Mouse (Mus musculus) bone marrow macrophage, adult 2 months (primary cell): ENCODE data around the gene Cfap126. TPM values are rescaled to one million over a fixed set of nuclear protein-coding genes. Genes with fewer than 3 reads are reported as not detected.
"Not testable (repeated sequence)": the region's sequence is repeated elsewhere in the genome, so short reads cannot be mapped to it uniquely, and the experiment has no call there.

Source experiments
- H3K27ac ChIP-seq: 2 replicates; pipeline ENCODE4 v1.5.1; 2012; ENCODE audit warnings: low read depth, low read length; ENCODE audit not compliant: insufficient read depth
- H3K4me1 ChIP-seq: 2 replicates; pipeline ENCODE4 v1.6.1; 2012; ENCODE audit warnings: low read length; ENCODE audit not compliant: control insufficient read depth, insufficient read depth
- H3K4me3 ChIP-seq: 2 replicates; pipeline ENCODE4 v1.5.1; 2012; ENCODE audit warnings: mild to moderate bottlenecking, low read length, moderate library complexity; ENCODE audit not compliant: insufficient read depth
- CTCF ChIP-seq: IDR thresholded peaks from 2 replicates; pipeline ENCODE4 v1.5.1; 2012; ENCODE audit warnings: low read depth, mild to moderate bottlenecking, low read length, moderate library complexity
- POLR2A ChIP-seq: IDR thresholded peaks from 2 replicates; pipeline ENCODE4 v1.6.1; 2012; ENCODE audit warnings: mild to moderate bottlenecking, low read depth, low read length, borderline replicate concordance
- polyA plus RNA-seq: library from polyadenylated mRNA; stranded (reverse); fragments of >200 nt; gene quantifications from 2 replicates; pipeline ENCODE4 v1.2.4, GENCODE M21; 2012; ENCODE audit not compliant: missing spikeins, insufficient read depth, insufficient read length

The Cfap126 gene
- 4.5 and 5.7 TPM in 2 replicates for polyA plus RNA-seq

DNA sequence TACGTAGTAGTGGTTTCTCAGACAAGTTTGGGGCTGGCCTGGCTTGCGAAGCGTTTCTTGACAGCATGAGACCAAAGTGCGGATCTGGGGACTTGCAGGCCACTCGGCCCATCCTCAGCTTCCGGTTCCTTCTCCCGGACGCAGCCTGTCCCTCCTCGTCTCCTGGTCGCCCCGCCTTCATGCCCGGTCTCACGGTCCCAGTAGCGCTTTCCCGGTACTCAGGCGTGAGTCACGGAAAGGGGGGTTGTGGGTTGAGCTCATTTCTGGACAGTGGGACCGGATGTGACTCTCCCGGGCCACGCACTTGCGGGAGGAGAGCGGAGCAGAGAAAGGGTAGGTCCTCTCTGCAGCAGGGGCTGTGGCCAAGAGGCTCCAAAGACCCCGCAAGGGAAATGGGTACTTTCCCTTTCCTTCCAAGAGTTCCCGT is at the start of gene Cfap126:
Gene Cfap126 (plus strand): TSS at position 46 of the 427 bp plus-strand sequence.
- Histone ChIP-seq H3K4me1 (peaks cover 15% of the 10 kb centered on the region), H3K4me3 (peak within 1 kb of the TSS; percentile 51), H3K27ac (peak within 1 kb of the TSS; percentile 76)
- TF ChIP-seq POLR2A (no peak), CTCF (no peak)

DNA sequence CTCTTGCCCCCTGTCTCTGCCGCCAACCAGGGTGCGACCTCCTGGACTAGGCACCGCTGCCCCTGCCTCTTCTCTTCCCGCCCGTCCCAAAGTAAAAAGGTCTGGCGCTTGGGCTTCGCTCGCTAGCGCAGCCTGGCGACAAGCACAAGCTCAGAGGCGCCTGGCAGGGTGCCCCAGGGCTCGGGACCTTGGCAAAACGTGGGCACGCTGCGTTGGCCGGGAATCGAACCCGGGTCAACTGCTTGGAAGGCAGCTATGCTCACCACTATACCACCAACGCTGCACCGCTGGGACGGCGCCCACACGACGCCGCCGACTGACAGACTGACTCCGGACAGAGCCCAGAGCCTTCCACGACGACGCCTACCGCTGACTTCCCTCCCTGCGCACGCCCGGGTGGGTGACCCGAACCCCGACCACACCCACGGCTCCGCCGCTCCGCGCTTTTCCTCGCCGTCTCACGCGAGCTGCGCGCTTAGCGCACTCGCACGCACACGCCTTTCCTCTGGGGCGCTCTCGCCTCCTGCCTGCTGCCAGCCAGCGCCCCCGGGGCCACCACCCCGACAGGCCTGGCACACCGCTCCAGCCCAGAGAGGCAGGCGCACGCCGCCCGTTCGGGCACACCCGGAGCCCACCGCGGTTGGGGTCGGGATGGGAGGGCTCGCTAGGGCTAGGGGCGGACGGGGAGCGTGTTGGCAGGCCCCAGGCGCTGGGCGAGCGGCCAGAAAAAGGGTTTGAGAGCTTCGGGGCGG is 49.1 kb upstream of the Cfap126 start, which contains the start of gene Fcgr3:
Gene Fcgr3 (minus strand): TSS at position 445 of the 752 bp plus-strand sequence.
- H3K27ac ChIP-seq, result peak within 1 kb of the TSS; percentile 4
- peak; percentile 51 for TF ChIP-seq CTCF
- peak within 1 kb of the TSS; percentile 41 for H3K4me3 ChIP-seq
- H3K4me1 ChIP-seq, result peaks cover 19% of the 10 kb centered on the region

DNA sequence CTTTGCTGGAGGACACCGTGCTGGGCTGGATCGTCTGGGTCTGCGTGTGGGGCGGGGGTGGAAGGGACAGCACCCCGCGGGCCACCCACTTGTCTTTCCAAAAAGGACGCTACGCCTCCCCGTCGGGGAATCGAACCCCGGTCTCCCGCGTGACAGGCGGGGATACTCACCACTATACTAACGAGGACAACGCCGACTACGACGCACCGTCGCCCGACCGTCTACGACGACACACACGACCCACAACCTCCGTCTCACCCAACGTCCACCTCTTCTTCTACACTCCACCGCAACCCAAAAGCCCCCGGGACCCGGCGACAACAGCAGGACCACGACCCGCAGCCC is 48.5 kb upstream of the Cfap126 start:
- H3K4me3 ChIP-seq, result peak overlapping the region; percentile 37
- not testable (repeated sequence) for H3K27ac ChIP-seq
- peaks cover 15% of the 10 kb centered on the region for H3K4me1 ChIP-seq

DNA sequence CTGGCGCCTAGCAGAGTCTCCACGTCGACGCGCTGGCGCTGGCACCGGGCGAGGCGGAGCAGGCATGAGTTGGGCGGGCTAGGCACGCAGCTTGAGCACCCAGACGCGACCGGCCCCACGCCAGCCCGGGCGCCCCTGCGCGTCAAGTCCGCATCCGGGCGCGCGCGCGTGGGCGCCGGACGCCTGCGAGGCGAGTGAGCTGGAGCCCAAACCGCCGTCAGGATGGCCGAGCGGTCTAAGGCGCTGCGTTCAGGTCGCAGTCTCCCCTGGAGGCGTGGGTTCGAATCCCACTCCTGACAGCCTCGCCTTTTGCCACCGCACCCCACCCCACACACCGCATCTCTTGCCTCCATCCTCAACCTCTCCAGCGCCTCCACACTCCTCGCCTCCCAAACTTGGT is 48.0 kb upstream of the Cfap126 start:
- H3K27ac ChIP-seq, H3K4me1 ChIP-seq: not testable (repeated sequence)
- H3K4me3 ChIP-seq, result 0 out of 2 replicates have a peak overlapping the region, but pooled peaks have one; percentile 16

DNA sequence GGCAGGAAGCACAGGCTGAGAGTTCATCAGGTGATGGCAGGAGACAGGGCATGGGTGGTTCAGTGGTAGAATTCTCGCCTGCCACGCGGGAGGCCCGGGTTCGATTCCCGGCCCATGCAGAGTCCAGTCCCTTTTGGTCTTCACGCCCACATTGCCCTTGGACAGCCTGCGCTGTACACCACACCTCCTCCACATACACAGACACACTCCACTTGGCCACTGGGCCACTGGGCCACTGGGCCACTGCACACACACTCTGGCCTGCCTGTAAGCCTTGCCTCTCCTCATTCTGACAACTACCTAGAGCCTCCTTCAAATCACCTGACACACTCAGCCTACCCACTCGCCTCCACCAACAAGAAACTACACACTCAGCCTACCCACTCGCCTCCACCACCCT is 47.1 kb upstream of the Cfap126 start:
- H3K4me1 ChIP-seq, H3K27ac ChIP-seq, H3K4me3 ChIP-seq: not testable (repeated sequence)

DNA sequence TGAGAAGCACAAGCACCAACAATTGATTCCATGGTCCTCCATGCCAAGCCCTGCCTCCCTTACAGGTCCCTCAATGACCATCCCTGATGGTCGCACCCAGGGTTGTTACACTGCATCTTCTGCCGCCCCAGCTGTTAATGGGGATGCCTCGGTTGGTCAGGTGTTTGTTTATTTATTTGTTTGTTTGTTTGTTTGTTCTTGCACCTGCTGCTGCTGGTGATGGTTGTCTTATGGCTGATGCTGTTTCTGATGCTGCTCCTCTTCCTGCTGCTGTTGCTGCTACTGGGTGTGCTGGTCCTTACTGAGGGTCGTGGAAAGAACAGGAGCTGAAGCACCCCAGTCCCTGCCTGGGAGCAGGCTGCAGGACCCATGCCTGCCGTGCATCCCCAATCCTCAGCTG is 45.8 kb upstream of the Cfap126 start:
- not testable (repeated sequence) for H3K27ac ChIP-seq, H3K4me3 ChIP-seq, H3K4me1 ChIP-seq

DNA sequence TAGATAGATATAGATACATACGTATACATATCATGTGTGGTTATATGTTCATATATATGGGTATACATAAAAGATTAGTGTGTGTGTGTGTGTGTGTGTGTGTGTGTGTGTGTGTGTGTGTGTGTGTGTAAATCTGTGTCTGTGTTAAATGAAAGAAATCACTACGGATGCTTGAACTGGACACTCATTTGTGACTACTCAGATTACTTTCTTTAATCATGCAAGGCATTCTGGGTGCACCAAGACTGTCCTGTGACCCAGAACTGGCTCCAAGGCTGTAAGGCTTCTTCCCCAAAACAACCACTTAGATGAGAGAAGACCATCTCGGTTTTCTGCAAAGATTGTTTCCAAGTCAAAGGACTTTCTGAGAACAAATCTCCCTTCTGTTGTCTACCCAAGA is 44.2 kb upstream of the Cfap126 start:
- H3K4me1 ChIP-seq, result not testable (repeated sequence)

DNA sequence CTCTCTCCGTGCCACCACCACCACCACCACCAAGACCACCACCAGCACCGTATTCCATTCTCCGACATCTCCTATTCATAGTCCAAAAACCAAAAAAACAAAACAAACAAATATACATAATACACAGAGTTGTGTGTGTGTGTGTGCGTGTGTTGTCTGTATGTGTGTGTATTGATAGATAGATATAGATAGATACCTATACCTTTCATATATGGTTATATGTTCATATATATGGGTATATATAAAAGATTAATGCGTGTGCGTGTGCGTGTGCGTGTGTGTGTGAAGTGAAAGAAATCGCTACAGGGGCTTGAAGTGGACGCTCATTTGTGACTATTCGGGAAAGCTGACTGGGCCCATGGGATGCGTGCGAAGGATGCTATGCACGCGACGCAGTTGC is 42.8 kb upstream of the Cfap126 start:
- peak overlapping the region; percentile 5; the same call in 1 of the 2 replicates for H3K4me3 ChIP-seq

More for the DNA sequence above, 44.2 kb upstream of the Cfap126 start:
- H3K4me3 ChIP-seq, H3K27ac ChIP-seq: not testable (repeated sequence)

DNA sequence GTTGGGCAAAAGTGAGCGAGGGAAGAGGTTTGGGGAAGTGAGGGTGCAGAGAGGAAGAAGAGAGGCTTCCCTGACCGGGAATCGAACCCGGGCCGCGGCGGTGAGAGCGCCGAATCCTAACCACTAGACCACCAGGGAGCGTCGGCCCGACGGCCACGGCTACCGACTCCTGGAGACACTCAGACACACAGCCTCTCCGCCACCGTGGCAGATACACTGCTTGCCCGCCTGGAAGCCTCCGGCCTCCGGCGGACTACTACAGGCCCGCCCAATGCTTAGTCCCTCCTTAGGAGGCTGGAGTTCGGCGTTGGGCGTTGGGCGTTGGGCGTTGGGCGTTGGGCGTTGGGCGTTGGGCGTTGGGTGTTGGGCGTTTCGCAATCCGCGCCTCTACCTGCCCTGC is 42.0 kb upstream of the Cfap126 start:
- H3K4me1 ChIP-seq, H3K4me3 ChIP-seq, H3K27ac ChIP-seq: not testable (repeated sequence)

More for the DNA sequence above, 42.8 kb upstream of the Cfap126 start:
- H3K4me1 ChIP-seq, H3K27ac ChIP-seq: not testable (repeated sequence)

DNA sequence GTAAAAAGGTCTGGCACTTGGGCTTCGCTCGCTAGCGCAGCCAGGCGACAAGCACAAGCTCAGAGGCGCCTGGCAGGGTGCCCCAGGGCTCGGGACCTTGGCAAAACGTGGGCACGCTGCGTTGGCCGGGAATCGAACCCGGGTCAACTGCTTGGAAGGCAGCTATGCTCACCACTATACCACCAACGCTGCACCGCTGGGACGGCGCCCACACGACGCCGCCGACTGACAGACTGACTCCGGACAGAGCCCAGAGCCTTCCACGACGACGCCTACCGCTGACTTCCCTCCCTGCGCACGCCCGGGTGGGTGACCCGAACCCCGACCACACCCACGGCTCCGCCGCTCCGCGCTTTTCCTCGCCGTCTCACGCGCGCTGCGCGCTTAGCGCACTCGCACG is 41.5 kb upstream of the Cfap126 start:
- not testable (repeated sequence) for H3K4me1 ChIP-seq

DNA sequence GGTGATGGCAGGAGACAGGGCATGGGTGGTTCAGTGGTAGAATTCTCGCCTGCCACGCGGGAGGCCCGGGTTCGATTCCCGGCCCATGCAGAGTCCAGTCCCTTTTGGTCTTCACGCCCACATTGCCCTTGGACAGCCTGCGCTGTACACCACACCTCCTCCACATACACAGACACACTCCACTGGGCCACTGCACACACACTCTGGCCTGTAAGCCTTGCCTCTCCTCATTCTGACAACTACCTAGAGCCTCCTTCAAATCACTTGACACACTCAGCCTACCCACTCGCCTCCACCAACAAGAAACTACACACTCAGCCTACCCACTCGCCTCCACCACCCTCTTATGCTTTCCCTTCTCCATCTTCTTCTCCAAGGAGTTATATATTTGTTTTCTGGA is 39.4 kb upstream of the Cfap126 start:
- H3K27ac ChIP-seq, H3K4me3 ChIP-seq, H3K4me1 ChIP-seq: not testable (repeated sequence)

More for the DNA sequence above, 41.5 kb upstream of the Cfap126 start:
- H3K4me3 ChIP-seq, H3K27ac ChIP-seq: not testable (repeated sequence)

DNA sequence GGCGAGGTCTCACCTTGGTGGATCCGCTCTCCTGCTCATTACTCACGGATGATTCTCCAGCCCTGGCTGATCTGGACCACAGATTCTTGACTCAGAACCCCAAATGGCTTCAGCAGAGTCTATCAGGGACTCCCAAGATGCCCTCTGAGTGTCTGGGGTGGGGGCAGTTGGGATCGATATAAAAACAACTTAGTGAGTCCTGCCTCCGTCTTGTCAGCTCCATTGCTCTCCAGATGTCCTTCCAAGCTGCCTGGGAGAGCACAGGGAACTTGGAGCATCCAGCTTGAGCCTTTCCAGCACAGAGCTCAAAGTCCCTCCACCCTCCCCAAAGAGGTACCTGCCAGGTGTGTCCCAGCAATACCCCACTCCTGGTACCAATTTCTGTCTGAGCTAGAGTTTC is 37.5 kb upstream of the Cfap126 start:
- H3K27ac ChIP-seq, H3K4me3 ChIP-seq, H3K4me1 ChIP-seq: not testable (repeated sequence)

DNA sequence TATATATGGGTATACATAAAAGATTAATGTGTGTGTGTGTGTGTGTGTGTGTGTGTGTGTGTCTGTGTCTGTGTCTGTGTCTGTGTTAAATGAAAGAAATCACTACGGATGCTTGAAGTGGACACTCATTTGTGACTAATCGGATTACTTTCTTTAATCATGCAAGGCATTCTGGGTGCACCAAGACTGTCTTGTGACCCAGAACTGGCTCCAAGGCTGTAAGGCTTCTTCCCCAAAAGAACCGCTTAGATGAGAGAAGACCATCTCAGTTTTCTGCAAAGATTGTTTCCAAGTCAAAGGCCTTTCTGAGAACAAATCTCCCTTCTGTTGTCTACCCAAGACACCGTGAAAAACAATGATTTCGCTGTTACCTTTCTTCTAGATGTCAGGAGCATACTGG is 36.5 kb upstream of the Cfap126 start:
- not testable (repeated sequence) for H3K4me1 ChIP-seq, H3K4me3 ChIP-seq, H3K27ac ChIP-seq

DNA sequence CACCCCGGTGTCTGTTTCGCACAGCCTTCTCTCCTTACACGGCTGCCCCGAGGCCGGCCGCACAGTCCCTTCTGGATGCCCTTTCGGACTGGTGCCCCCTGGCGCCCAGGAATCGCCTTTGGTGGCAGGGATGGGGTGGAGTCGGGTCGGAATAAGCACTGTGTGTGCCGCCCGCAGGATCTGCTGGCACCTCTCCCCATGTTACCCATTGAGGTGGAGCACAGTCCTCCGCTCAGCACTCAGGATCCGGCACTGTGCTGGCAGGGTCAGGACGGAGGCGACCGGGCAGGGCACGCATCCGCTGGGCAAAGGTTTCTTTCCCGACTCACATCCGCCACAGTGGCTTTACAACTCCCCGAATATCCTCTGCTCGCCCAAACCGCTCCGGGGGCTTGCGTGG is 35.8 kb upstream of the Cfap126 start:
- peak overlapping the region; percentile 17; the same call in 1 of the 2 replicates for H3K4me3 ChIP-seq
- H3K4me1 ChIP-seq, H3K27ac ChIP-seq: not testable (repeated sequence)

DNA sequence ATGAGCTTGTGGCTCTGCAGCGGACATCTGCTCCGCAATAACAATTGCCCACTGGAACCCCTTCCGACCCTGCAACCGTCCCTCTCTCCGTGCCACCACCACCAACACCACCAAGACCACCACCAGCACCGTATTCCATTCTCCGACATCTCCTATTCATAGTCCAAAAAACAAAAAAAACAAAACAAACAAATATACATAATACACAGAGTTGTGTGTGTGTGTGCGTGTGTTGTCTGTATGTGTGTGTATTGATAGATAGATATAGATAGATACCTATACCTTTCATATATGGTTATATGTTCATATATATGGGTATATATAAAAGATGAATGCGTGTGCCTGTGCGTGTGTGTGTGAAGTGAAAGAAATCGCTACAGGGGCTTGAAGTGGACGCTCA is 35.3 kb upstream of the Cfap126 start:
- H3K4me1 ChIP-seq, result not testable (repeated sequence)

DNA sequence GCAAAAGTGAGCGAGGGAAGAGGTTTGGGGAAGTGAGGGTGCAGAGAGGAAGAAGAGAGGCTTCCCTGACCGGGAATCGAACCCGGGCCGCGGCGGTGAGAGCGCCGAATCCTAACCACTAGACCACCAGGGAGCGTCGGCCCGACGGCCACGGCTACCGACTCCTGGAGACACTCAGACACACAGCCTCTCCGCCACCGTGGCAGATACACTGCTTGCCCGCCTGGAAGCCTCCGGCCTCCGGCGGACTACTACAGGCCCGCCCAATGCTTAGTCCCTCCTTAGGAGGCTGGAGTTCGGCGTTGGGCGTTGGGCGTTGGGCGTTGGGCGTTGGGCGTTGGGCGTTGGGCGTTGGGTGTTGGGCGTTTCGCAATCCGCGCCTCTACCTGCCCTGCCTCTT is 34.4 kb upstream of the Cfap126 start:
- H3K4me1 ChIP-seq, H3K4me3 ChIP-seq, H3K27ac ChIP-seq: not testable (repeated sequence)

More for the DNA sequence above, 35.3 kb upstream of the Cfap126 start:
- not testable (repeated sequence) for H3K27ac ChIP-seq, H3K4me3 ChIP-seq
